Mouse (Mus musculus) urinary bladder, postnatal 14 days (tissue): Measurements from ENCODE around the gene Il1rn.

Experiments used
- DNase-seq: peaks from one replicate; pipeline ENCODE4 v3.0.0; 2021; ENCODE audit warnings: low spot score

The Il1rn gene

GRCm38 (mm10) chr2:24336545-24336944, at the start of gene Il1rn:
TSS of gene Il1rn (plus strand) at chr2:24336853.
- DNase-seq: peak; percentile 57

- peak; percentile 9 for DNase-seq
These were observed 45.8 kb upstream of the Il1rn start, which contains the start of gene Il1f10 for GRCm38 (mm10) chr2:24290896-24291295. TSS of gene Il1f10 (plus strand) at chr2:24291196.

DNA sequence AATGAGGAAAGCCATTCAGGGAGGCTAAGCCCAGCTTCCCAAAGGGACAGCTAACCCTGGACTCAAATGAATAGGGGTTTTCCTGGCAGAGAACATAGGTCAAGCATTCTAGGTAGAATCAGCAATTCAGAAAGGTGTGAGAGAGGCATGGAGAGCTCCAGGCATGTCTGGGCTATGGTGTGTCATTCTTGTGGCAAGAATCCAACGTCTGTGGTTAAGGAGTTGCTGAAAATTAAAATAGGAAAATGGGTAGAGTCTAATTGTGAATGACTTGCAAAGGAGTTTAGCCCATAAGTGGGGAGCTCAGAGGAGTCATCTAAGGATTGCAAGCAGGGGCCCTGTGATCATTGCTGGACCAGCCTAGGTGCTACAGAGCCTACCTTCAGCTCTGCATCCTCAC, 42.0 kb upstream of the Il1rn start:
- DNase-seq: no peak

GRCm38 (mm10) chr2:24296837-24297236, 39.8 kb upstream of the Il1rn start:
- peak; percentile 47 for DNase-seq

DNA sequence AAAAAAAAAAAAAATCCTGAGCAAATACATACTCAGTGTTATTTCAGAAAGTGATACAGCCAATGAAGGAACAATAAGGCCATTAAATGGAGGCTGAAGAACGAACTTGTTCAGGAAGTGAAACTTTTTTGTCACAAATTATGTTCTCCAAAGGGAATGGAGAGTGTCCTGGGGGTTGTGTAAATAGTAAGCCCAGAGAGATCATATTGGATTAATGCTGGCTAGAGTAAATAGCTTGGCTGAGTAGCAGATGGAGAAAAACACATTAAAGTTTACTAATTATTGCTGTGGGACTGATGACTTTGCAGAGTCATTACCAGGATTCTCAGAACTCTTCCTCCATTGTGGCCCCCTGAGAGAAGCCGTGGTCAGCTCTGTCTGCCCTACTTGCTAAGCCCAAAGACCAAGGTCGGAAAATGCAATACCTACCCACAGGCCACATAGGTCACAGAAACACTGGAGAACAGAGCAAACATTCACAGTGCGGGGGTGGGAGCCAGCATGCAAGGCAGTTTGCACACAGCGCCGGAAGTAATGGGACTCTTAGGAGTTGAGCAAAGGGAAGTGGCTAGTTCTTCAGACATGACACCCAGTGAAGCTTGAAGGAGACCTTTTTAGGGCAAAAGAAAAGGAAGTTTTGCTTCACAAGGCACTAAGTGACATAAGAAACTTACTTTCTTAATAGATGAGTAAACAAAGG, 25.2 kb upstream of the Il1rn start:
- no peak for DNase-seq

DNA sequence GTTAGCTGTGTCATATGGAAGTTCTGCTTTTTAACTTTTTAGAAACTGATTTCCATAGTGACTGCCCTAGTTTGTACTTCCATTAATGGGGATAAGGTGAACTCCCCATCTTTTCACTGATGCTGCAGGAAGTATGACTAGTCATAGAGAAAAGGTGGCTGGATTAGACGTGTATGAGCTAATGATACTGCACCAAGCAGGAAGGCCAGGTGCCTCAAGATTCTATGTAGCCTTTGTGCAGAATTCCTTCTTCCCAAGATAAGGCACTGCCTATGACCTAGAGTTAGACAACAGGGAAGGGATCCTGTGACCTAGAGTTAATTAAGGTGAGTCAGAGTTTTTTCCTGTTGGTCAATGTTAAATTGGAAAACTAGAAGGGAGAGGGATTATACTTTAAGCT, 19.7 kb upstream of the Il1rn start:
- DNase-seq: no peak

DNA sequence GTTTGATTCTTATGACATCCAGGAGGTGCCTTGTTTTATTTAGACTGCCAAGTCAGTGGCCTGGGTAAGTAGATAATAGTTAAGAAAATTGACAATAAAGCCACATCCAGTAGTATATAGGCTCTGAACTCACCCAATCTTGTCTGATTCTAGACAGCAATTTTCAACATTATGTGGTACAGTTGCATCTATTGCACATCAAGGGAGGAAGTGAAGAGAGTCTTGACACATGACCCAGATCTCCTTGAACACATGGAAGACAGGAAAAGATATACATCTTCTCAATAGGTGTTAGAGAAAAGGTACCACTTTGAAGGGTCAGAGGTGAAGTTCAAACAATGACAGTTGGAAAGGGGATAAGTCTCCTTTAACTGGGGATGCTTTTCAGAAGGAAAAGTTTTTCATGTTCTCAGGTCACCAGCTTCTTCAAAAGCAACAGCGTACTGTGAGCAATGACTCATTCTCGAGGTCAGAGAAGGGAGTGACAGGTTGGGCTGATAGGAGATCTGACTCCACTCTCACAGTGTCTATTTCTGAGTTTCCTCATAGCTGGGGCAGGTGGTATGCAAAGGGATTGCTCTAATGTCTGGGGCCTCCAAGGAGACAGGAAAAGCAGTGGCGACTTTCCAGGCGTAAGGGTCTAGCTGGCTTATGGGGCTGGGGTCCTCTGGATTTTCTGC, 18.6 kb upstream of the Il1rn start:
- DNase-seq: peak; percentile 14

- DNase-seq: no peak
These were observed 1.3 kb upstream of the Il1rn start for GRCm38 (mm10) chr2:24335333-24335732.

DNA sequence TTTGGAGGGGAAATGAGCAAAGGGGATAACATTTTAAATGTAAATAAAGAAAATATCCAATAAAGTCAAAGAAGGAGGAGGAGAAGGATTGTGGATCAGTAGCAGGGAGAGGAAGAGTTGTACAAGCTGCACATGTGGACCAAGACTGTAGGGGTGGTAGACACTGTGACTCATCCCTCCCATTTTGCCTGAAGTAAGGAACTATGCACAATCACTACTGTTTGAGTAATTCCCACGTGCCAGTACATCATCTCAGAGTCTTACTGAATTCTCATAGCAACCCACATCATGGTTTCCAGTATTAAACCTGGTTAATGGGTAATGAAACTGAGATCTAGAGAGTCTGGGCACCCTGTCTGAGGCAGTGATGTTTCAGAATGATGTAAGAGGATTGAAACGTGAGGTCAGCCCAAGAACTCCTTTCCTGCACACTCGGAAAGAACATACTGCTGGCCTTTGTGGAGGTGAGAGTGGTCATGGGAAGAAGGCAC, 4.8 kb downstream of the Il1rn start:
- no peak for DNase-seq

DNA sequence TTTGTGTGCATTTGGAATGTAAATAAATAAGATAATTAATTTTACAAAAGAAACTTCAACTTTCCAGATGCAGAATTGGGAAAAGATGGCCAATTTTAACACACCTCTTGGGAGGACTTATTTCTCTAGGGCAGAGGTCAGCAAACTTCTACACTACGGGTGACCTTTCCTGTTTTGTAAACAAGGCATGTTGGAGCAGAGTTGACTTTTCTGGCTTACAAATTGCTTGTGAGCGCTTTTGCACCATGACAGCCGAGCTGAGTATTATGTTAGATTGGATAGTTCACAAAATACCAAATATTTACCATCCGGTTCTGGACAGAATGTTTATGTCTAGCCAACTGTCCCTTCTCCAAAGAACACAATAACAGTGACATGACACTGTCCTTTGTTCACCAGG, 8.0 kb downstream of the Il1rn start:
- DNase-seq: no peak

DNA sequence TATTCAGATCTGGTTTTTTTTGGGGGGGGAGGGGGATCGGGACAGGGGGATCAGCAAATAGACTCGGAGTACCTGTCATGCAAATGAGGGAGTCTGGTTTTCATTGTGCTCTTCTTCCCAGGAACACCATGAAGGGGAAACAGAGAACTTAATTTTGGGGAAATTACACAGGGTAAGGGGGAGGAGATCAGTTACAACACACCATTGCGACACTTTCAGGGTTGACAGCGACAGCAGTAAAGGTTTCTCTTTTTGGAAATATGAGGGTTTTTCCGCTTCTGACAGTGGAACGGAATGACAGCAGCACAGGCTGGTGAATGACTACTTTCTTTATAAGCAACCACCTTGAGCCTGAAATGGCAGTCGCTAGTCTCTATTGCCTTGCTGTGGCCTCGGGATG, 8.4 kb downstream of the Il1rn start:
- DNase-seq: no peak

GRCm38 (mm10) chr2:24347926-24348325, 11.3 kb downstream of the Il1rn start:
- no peak for DNase-seq

DNA sequence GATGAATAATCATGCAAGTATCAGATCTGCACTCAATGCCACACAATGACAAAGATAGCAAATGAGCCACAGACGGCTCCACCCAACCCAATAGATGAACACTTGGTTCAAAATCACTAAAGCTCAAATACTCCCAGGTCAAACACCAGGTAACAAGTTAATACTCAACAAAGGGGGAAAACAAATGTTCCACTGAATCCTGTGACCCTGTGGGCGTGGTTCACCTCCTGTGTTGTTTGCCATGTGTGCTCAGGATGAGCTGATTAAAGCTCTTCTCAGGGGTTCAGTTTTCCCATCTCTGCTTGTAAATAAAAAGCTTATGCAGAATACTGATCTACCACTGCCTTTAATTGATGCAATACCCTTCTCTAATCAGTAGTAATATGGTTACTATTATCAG, 14.5 kb downstream of the Il1rn start:
- DNase-seq: no peak

- no peak for DNase-seq
These were observed 16.4 kb downstream of the Il1rn start for GRCm38 (mm10) chr2:24353042-24353441.

DNA sequence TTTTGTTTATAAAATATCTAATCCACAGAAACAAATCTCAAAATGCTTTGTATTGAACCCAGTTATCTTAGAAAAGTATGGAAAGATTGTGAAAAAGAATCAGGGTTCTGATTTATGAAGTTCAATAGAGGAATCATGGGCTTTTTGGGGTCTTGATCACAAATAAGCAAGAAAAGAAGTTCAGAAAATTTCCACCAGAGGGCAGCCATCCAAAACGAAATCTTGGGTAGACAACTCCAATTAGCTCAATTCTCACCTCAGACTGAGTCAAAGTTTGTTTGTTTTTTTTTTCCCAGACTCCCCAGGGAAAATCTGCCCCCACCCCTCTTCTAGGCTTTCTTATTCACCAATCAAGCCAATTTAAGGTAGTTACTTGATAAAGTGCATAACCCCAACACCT, 21.0 kb downstream of the Il1rn start:
- DNase-seq: no peak

DNA sequence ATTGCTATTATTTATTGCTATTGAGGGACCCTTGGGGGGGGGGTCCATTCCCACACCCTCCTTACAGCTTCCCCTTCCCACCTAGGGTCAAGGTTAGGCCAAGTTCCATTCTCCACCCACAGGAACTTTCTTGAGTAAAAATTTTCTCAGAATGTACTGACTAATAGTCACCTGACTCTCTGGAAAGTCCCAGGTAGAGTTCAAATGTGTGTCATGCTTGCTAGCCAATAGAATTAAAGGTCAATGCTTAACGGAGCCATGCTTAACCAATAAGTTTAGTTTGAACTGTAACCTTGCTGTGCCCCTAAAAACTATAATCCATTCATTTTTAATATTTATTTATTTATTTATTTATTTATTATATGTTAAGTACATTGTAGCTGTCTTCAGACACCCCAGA, 22.7 kb downstream of the Il1rn start:
- DNase-seq: no peak

GRCm38 (mm10) chr2:24363818-24364217, 27.2 kb downstream of the Il1rn start:
- no peak for DNase-seq

DNA sequence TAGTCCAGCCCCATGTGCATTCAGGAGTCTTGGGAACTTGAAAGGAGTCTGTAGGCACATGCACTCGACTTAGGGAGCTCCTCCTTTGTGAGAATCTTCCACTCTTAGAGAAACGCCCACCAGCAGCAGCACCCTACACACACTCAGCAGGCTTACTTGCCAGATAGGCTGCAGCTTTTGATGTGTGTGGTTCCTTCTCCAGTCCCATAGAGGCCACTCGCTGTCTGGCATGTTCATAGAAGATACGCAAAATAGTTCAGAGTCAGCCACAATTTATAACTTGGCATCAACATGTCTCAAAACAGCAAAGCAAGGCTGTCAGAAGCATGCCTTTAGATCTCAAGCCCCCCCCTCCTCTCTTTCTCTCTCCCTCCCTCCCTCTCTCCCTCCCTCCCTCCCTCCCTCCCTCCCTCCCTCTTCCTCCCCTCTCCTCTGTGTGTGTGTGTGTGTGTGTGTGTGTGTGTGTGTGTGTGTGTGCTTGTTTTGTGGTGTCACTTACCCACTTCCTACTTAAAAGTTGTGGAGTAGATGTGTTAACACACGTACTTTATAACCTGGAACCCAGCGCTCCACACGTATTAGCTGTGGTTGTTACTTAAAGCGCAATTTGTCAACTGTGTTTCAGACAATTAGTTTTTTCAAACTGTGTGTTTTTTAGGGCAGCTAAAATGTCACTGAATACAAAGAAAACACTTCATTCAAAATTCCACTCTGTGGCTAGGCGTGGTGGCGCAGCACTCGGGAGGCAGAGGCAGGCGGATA, 29.7 kb downstream of the Il1rn start:
- no peak for DNase-seq

DNA sequence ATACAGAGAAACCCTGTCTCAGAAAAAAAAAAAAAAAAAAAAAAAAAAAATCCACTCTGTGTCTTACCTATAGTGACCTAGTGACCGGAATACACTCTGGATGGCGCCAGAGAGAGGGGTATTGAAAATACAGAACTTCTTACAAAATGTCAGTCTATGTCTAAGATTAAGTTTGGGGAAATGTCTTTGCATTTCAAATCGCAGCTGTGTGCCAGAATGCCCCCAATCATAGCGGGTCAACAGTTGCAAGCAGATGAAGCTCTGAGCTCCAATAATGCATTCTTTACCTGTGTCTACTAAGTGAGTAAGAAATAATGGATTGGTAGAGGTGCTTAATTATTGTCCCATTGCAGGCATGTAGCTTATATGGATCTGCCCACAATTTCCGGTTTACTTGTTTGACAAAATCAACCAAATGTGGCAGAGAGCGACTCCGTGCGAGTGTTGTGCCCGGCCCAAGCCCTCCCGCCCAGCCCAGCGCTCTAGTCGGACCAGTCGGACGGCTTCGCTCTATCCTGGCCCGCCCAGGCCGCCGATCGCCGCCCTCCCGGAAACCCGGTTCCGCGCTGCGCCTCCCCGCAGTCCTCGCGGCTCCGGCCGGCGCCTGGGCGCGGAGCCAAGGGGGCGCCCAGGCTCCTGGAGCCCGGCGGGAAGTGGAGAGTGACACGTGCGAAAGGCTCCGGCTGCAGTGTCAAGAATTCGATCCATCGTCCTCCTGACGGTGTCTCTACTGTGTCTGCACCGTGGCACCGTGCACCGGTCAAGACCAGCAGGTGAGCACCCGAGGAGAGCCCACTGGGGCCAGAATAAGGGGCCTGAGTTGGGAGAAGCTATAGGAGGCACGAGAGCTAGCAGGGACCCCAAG, 30.6 kb downstream of the Il1rn start, which contains the start of gene Psd4:
TSS of gene Psd4 (plus strand) at position 551 of the 865 bp plus-strand sequence.
- DNase-seq: peak; percentile 90

GRCm38 (mm10) chr2:24367895-24368261, 31.2 kb downstream of the Il1rn start:
- DNase-seq: peak; percentile 28

- peak; percentile 57 for DNase-seq
These were observed 42.2 kb downstream of the Il1rn start for GRCm38 (mm10) chr2:24378747-24379450.
